Mouse (Mus musculus): Measurements from ENCODE around the gene Usp18.

DNA sequence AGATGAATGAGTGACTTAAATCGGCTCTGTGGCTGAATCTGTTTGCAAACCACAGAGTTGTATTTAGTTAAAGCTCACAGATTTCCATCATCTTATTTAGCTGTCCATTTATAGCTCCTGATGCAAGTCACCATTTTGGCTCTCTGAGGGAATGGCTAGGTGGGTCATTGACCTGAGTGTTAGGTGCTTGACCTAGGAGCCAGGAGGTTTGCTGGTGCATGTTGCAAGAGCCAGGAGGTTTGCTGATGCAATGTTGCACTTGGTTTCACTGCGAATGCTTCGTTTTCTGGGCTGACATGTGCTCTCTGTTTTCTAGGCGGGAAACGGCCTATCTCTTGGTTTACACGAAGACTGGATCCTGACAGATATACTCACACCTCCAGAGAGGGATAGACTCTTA is 24.4 kb downstream of the Usp18 start:
- TF ChIP-seq CTCF (IDR thresholded peaks at IDR 0.05) (no peak), EP300 (IDR thresholded peaks at IDR 0.05) (no peak)
